Mouse (Mus musculus) spleen, adult 2 months (tissue): ENCODE measurements around the gene Camk2n1. TPM values are rescaled to one million over a fixed set of nuclear protein-coding genes. Genes with fewer than 3 reads are reported as not detected.

Experiments used
- DNase-seq, 2 experiments: peaks; one replicate each; pipeline versions ENCODE4 v3.0.0 to v3.0.0-alpha.2; 2012 to 2021; ENCODE audit warnings: low spot score in 2 of 2, low read depth in 1 of 2
- H3K27ac ChIP-seq: fragments of 200-500 bp; 2 replicates; pipeline ENCODE4 v1.5.1; 2012; ENCODE audit warnings: low read length, inconsistent platforms; ENCODE audit not compliant: insufficient read depth
- H3K27me3 ChIP-seq: fragments of 200-500 bp; 2 replicates; pipeline ENCODE4 v1.6.1; 2012; ENCODE audit warnings: mild to moderate bottlenecking, moderate library complexity, low read length, inconsistent platforms; ENCODE audit not compliant: control insufficient read depth, insufficient read depth
- H3K36me3 ChIP-seq: fragments of 200-500 bp; 2 replicates; pipeline ENCODE4 v1.6.1; 2012; ENCODE audit warnings: mild to moderate bottlenecking, low read length, inconsistent platforms; ENCODE audit not compliant: control insufficient read depth, insufficient read depth
- H3K4me1 ChIP-seq: fragments of 200-500 bp; 2 replicates; pipeline ENCODE4 v1.6.1; 2011; ENCODE audit warnings: inconsistent platforms; ENCODE audit not compliant: control insufficient read depth, insufficient read depth, insufficient read length
- H3K4me3 ChIP-seq: fragments of 200-500 bp; 2 replicates; pipeline ENCODE4 v1.5.1; 2011; ENCODE audit warnings: mild to moderate bottlenecking, inconsistent platforms; ENCODE audit not compliant: insufficient read depth, insufficient read length; ENCODE audit errors: extremely low read depth
- CTCF ChIP-seq: fragments of 200-500 bp; IDR thresholded peaks from 2 replicates; pipeline ENCODE4 v1.5.1; 2011; ENCODE audit warnings: mild to moderate bottlenecking, inconsistent platforms; ENCODE audit not compliant: insufficient read depth, insufficient read length, insufficient replicate concordance; ENCODE audit errors: extremely low read depth
- POLR2A ChIP-seq: fragments of 200-500 bp; IDR thresholded peaks from 2 replicates; pipeline ENCODE4 v1.6.1; 2011; ENCODE audit warnings: low read depth, low read length, inconsistent platforms
- WGBS: fragments of 180-500 bp; shearing (Covaris S2); methylation state at CpG from one replicate; pipeline ENCODE4 v1.1.7; 2018; 5-methylcytosine and 5-hydroxymethylcytosine counted together
- polyA plus RNA-seq: library from polyadenylated mRNA; depleted of rRNA; stranded (reverse); fragments of >200 nt; gene quantifications from 2 replicates; pipeline ENCODE4 v1.2.3, GENCODE M21; 2012

The Camk2n1 gene
- polyA plus RNA-seq, 1 experiment = 9.2 TPM

- no peak for DNase-seq
Observed at GRCm38 (mm10) chr4:138459775-138460174, 5.7 kb downstream of the Camk2n1 start.

GRCm38 (mm10) chr4:138460910-138461309 is 6.8 kb downstream of the Camk2n1 start:
- peaks cover 7% of the 10 kb centered on the region for H3K27me3 ChIP-seq
- WGBS = 27% methylated on average over 9 of the region's 9 CpGs

More at GRCm38 (mm10) chr4:138459775-138460174, 5.7 kb downstream of the Camk2n1 start:
- 79% methylated on average over 6 of the region's 6 CpGs for WGBS
- H3K4me1 ChIP-seq = peaks cover 31% of the 10 kb centered on the region
- H3K4me3 ChIP-seq = no peak overlapping the region
- peaks cover 19% of the 10 kb centered on the region for H3K27me3 ChIP-seq
- no peaks in the 10 kb centered on the region for H3K36me3 ChIP-seq
- no peak overlapping the region for H3K27ac ChIP-seq
- TF ChIP-seq CTCF (no peak), POLR2A (no peak)

GRCm38 (mm10) chr4:138461471-138461870 is 7.4 kb downstream of the Camk2n1 start:
- DNase-seq = no peak
- Histone ChIP-seq H3K27ac (no peak overlapping the region), H3K27me3 (peaks cover 3% of the 10 kb centered on the region), H3K4me1 (peaks cover 15% of the 10 kb centered on the region), H3K4me3 (no peak overlapping the region), H3K36me3 (no peaks in the 10 kb centered on the region)
- 90% methylated on average over 5 of the region's 5 CpGs for WGBS
- TF ChIP-seq POLR2A (no peak), CTCF (no peak)

More at GRCm38 (mm10) chr4:138460910-138461309, 6.8 kb downstream of the Camk2n1 start:
- H3K36me3 ChIP-seq = no peaks in the 10 kb centered on the region
- no peak overlapping the region for H3K4me3 ChIP-seq
- TF ChIP-seq CTCF (no peak), POLR2A (no peak)
- H3K27ac ChIP-seq = no peak overlapping the region
- H3K4me1 ChIP-seq = peaks cover 20% of the 10 kb centered on the region
- no peak for DNase-seq

GRCm38 (mm10) chr4:138462971-138463831 is 9.1 kb downstream of the Camk2n1 start:
- Histone ChIP-seq H3K27ac (no peak overlapping the region; the same call in 1 of the 2 replicates), H3K4me1 (peaks cover 15% of the 10 kb centered on the region), H3K36me3 (no peaks in the 10 kb centered on the region), H3K4me3 (no peak overlapping the region), H3K27me3 (peaks cover 2% of the 10 kb centered on the region; the same call in 1 of the 2 replicates)
- DNase-seq = no peak
- WGBS = 2% methylated on average over 11 of the region's 11 CpGs
- no peak for TF ChIP-seq POLR2A
- TF ChIP-seq CTCF = no peak

- DNase-seq = peak; percentile 49 to 63
- H3K4me1 ChIP-seq = peaks cover 15% of the 10 kb centered on the region
- H3K4me3 ChIP-seq = no peak overlapping the region
- no peak overlapping the region for H3K27ac ChIP-seq
- 0 out of 2 replicates have a peak, but pooled peaks cover under 1% of the 10 kb centered on the region for H3K27me3 ChIP-seq
- no peak for TF ChIP-seq POLR2A
- TF ChIP-seq CTCF = no peak
- no peaks in the 10 kb centered on the region for H3K36me3 ChIP-seq
- WGBS = 6% methylated on average over 11 of the region's 11 CpGs
Observed at GRCm38 (mm10) chr4:138463832-138464487, 9.8 kb downstream of the Camk2n1 start.

GRCm38 (mm10) chr4:138464667-138465353 is 10.7 kb downstream of the Camk2n1 start:
- no peaks in the 10 kb centered on the region for H3K27me3 ChIP-seq
- WGBS = 3% methylated on average over 21 of the region's 22 CpGs
- no peaks in the 10 kb centered on the region for H3K36me3 ChIP-seq
- TF ChIP-seq CTCF (no peak), POLR2A (no peak)
- peaks cover 15% of the 10 kb centered on the region for H3K4me1 ChIP-seq
- H3K27ac ChIP-seq = no peak overlapping the region
- DNase-seq = no peak
- no peak overlapping the region for H3K4me3 ChIP-seq
